Mouse (Mus musculus) MEL (cell line): Measurements from ENCODE around the gene 4930432K21Rik.

ENCODE experiments used
- CHD1 ChIP-seq: IDR thresholded peaks from 2 replicates; pipeline ENCODE4 v1.6.1; 2012; ENCODE audit warnings: low read depth, mild to moderate bottlenecking, inconsistent platforms, low read length, improper control_type of control experiment
- CTCF ChIP-seq, 3 experiments: IDR thresholded peaks in 2 of 3; conservative IDR thresholded peaks in 1 of 3; 2 replicates each; pipeline ENCODE4 v1.5.1; 2011 to 2012; ENCODE audit warnings: low read length in 3 of 3, low read depth in 2 of 3, mild to moderate bottlenecking in 2 of 3, improper control_type of control experiment in 1 of 3, inconsistent platforms in 1 of 3, mixed read lengths in 1 of 3, moderate library complexity in 1 of 3; ENCODE audit not compliant: control insufficient read depth in 1 of 3, insufficient read depth in 1 of 3, poor library complexity in 1 of 3, severe bottlenecking in 1 of 3
- E2F4 ChIP-seq: IDR thresholded peaks from 2 replicates; pipeline ENCODE4 v1.6.1; 2011; ENCODE audit warnings: low read depth, low read length, improper control_type of control experiment, borderline replicate concordance
- EP300 ChIP-seq, 2 experiments: IDR thresholded peaks; 2 replicates each; pipeline ENCODE4 v1.6.1; 2011; ENCODE audit warnings: improper control_type of control experiment in 2 of 2, low read length in 2 of 2, low read depth in 1 of 2, mild to moderate bottlenecking in 1 of 2
- GATA1 ChIP-seq: IDR thresholded peaks from 2 replicates; pipeline ENCODE4 v1.6.1; 2011; ENCODE audit warnings: low read depth, low read length, improper control_type of control experiment
- HCFC1 ChIP-seq: IDR thresholded peaks from 2 replicates; pipeline ENCODE4 v1.6.1; 2012; ENCODE audit warnings: low read depth, mild to moderate bottlenecking, inconsistent platforms, low read length, improper control_type of control experiment, moderate library complexity
- POLR2A ChIP-seq, 2 experiments: IDR thresholded peaks; 2 replicates each; pipeline ENCODE4 v1.6.1; 2011 to 2012; ENCODE audit warnings: low read length in 2 of 2, mild to moderate bottlenecking in 2 of 2, control low read depth in 1 of 2, improper control_type of control experiment in 1 of 2, low read depth in 1 of 2, moderate library complexity in 1 of 2; ENCODE audit not compliant: control insufficient read depth in 1 of 2, insufficient read depth in 1 of 2, poor library complexity in 1 of 2
- POLR2AphosphoS2 ChIP-seq: IDR thresholded peaks from 2 replicates; pipeline ENCODE4 v1.6.1; 2011; ENCODE audit warnings: low read length, improper control_type of control experiment
- SIN3A ChIP-seq: IDR thresholded peaks from 2 replicates; pipeline ENCODE4 v1.6.1; 2012; ENCODE audit warnings: low read length, improper control_type of control experiment, inconsistent platforms
- ZC3H11A ChIP-seq: IDR thresholded peaks from 2 replicates; pipeline ENCODE4 v1.6.1; 2012; ENCODE audit warnings: low read depth, mild to moderate bottlenecking, inconsistent platforms, low read length, improper control_type of control experiment

GRCm38 (mm10) chr8:84202466-84202865, 54.6 kb downstream of the 4930432K21Rik start:
- TF ChIP-seq CHD1 (no peak), EP300 (IDR thresholded peaks at IDR 0.05; ENCODE audit: low read depth in 1 of 2, low read length in 2 of 2) (no peak), CTCF (IDR thresholded peaks at IDR 0.05 in 2 of 3, conservative IDR thresholded peaks at IDR 0.05 in 1 of 3; ENCODE audit: control insufficient read depth in 1 of 3, insufficient read depth in 1 of 3, low read depth in 2 of 3, low read length in 3 of 3, poor library complexity in 1 of 3, severe bottlenecking in 1 of 3) (no peak), POLR2A (IDR thresholded peaks at IDR 0.05; ENCODE audit: control insufficient read depth in 1 of 2, insufficient read depth in 1 of 2, low read depth in 1 of 2, low read length in 2 of 2, poor library complexity in 1 of 2) (no peak), POLR2AphosphoS2 (no peak), GATA1 (no peak), E2F4 (no peak), SIN3A (no peak), ZC3H11A (no peak), HCFC1 (no peak)
